Mouse (Mus musculus): ENCODE results near the gene Cd300a. TPM values are rescaled to one million over a fixed set of nuclear protein-coding genes. Genes with fewer than 3 reads are reported as not detected.
"Not testable (repeated sequence)": the region's sequence is repeated elsewhere in the genome, so short reads cannot be mapped to it uniquely, and the experiment has no call there.

The Cd300a gene
- polyA plus RNA-seq, 1 experiment from 2014 or later = 1.7 TPM

DNA sequence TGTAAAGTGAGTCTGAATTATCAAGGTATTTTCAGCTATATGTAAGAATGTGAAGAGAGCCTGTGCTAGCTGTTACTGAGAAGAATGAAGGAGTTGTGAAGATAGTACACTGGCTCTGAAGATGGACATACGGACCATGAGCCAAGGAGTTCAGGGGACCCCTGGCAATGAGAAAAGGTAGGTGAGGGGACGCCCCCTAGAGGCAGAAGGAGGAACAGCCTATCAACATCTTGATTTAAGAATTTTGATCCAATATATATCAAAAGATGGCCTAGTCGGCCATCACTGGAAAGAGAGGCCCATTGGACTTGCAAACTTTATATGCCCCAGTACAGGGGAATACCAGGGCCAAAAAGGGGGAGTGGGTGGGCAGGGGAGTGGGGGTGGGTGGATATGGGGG, 19.7 kb downstream of the Cd300a start:
- H3K4me3 ChIP-seq (replicated peaks; ENCODE audit: low read depth, low read length); H3K36me3 ChIP-seq (ENCODE audit: control insufficient read depth, insufficient read depth, low read length); H3K4me1 ChIP-seq (ENCODE audit: control insufficient read depth, insufficient read depth, low read length); H3K9me3 ChIP-seq (ENCODE audit: control insufficient read depth, low read length); H3K4me2 ChIP-seq (ENCODE audit: low read length); H3K9ac ChIP-seq (replicated peaks; ENCODE audit: low read length); H3K27ac ChIP-seq (replicated peaks; ENCODE audit: low read depth, low read length); H3K27me3 ChIP-seq (ENCODE audit: control insufficient read depth, insufficient read depth, low read length); DNase-seq; ATAC-seq (ENCODE audit: low FRiP score, low TSS enrichment): not testable (repeated sequence)
- WGBS = 41% methylated on average over 3 of the region's 3 CpGs

DNA sequence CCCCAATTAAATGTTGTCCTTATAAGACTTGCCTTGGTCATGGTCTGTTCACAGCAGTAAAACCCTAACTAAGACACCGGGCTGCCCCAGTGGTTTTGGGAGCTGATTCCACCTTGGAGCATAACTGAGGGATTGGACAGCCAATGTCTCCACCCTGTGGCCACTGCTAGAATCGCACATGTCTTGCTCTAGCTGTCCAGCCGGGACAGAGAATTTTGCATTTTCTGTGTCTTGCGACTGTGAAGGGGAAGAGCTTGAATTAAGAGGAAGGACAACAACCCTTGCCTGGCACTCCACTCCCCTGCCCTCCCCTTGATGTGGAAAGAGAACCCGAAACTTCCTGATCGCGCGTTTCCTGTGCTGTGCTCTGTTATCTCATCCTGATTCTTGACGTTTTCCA, 23.0 kb downstream of the Cd300a start:
- WGBS = 18% methylated on average over 9 of the region's 9 CpGs
- Histone ChIP-seq H3K9ac (replicated peaks; ENCODE audit: low read length) (no peak overlapping the region), H3K27ac (replicated peaks; ENCODE audit: low read depth, low read length) (no peak overlapping the region), H3K4me3 (replicated peaks; ENCODE audit: low read depth, low read length) (no peak overlapping the region), H3K27me3 (ENCODE audit: control insufficient read depth, insufficient read depth, low read length) (no peaks in the 10 kb centered on the region), H3K36me3 (ENCODE audit: control insufficient read depth, insufficient read depth, low read length) (no peaks in the 10 kb centered on the region), H3K9me3 (ENCODE audit: control insufficient read depth, low read length) (no peaks in the 10 kb centered on the region), H3K4me1 (ENCODE audit: control insufficient read depth, insufficient read depth, low read length) (no peaks in the 10 kb centered on the region), H3K4me2 (ENCODE audit: low read length) (no peak overlapping the region)
- DNase-seq (peak; percentile 92), ATAC-seq (ENCODE audit: low FRiP score, low TSS enrichment) (no peak; the same call in 1 of the 2 replicates)

DNA sequence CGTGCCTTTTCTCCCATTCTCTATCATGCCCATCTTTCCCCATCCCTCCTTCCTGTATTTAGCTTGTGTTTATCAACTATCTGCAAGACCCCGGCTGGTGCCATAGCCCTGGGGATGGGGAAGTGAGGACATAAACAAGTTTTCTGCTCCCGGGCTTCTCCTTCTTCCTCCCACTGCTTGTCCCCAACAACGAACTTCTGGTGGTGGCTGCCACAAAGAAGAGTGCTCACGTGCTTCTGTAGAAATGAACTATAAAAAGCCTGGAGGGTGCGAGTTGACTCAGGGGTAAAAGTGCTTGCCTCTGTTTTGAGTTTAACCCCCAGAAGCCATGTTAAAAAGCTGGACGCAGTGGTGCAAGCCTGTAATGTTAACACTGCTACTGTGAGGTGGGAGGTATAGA, 25.1 kb downstream of the Cd300a start:
- Histone ChIP-seq H3K4me3 (replicated peaks; ENCODE audit: low read depth, low read length) (no peak overlapping the region), H3K27me3 (ENCODE audit: control insufficient read depth, insufficient read depth, low read length) (no peaks in the 10 kb centered on the region), H3K27ac (replicated peaks; ENCODE audit: low read depth, low read length) (no peak overlapping the region), H3K36me3 (ENCODE audit: control insufficient read depth, insufficient read depth, low read length) (no peaks in the 10 kb centered on the region), H3K4me1 (ENCODE audit: control insufficient read depth, insufficient read depth, low read length) (no peaks in the 10 kb centered on the region), H3K9ac (replicated peaks; ENCODE audit: low read length) (no peak overlapping the region), H3K9me3 (ENCODE audit: control insufficient read depth, low read length) (no peaks in the 10 kb centered on the region), H3K4me2 (ENCODE audit: low read length) (no peak overlapping the region)
- DNase-seq (no peak), ATAC-seq (ENCODE audit: low FRiP score, low TSS enrichment) (no peak)
- 69% methylated on average over 7 of the region's 7 CpGs for WGBS

DNA sequence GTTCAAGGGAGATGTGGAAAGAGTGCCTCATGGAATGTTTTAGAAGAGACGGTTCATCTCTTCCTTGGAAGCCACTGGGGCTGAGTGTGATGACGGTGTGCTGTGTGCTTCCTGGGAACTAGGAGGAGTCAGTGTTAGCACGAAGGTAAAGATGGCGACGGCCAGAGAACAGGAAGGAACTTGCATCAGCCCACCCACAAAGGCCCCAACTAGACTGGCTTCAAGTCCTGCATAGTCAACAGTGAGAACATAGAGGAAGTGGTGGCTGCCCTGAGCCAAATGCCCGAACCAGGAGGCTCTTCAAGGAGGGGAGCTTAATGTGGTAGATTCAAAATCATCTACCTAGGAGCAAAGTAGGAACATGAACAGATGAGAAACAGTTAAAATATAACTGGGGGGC, 27.3 kb downstream of the Cd300a start:
- WGBS = 82% methylated on average over 6 of the region's 6 CpGs
- ATAC-seq (ENCODE audit: low FRiP score, low TSS enrichment) = no peak

DNA sequence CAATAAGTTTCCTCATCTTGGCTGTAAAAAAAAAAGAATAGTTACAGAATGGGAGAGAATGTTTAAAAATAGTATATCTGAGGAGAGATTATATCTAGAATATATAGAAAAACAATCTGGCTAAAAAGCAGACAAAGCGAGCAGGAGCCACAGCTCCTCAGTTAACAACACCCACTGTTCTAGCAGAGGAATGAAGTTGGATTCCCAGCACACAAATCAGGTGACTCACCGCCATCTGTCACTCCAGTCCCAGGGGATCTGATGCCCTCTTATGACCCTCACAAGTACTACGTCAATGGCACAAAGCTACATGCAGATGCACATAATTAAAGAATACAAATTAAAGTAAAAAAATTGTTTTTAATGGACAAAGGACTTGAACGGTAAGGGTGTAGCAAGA, 32.6 kb downstream of the Cd300a start:
- ATAC-seq (ENCODE audit: low FRiP score, low TSS enrichment) = no peak
- WGBS = 71% methylated on average over 4 of the region's 4 CpGs

More for the DNA sequence above, 27.3 kb downstream of the Cd300a start:
- no peaks in the 10 kb centered on the region for H3K27me3 ChIP-seq (ENCODE audit: control insufficient read depth, insufficient read depth, low read length)
- H3K9ac ChIP-seq (replicated peaks; ENCODE audit: low read length) = no peak overlapping the region
- no peak for DNase-seq
- no peak overlapping the region for H3K27ac ChIP-seq (replicated peaks; ENCODE audit: low read depth, low read length)
- H3K36me3 ChIP-seq (ENCODE audit: control insufficient read depth, insufficient read depth, low read length) = no peaks in the 10 kb centered on the region
- H3K4me2 ChIP-seq (ENCODE audit: low read length) = no peak overlapping the region
- no peak overlapping the region for H3K4me3 ChIP-seq (replicated peaks; ENCODE audit: low read depth, low read length)
- H3K9me3 ChIP-seq (ENCODE audit: control insufficient read depth, low read length) = no peaks in the 10 kb centered on the region
- no peaks in the 10 kb centered on the region for H3K4me1 ChIP-seq (ENCODE audit: control insufficient read depth, insufficient read depth, low read length)

DNA sequence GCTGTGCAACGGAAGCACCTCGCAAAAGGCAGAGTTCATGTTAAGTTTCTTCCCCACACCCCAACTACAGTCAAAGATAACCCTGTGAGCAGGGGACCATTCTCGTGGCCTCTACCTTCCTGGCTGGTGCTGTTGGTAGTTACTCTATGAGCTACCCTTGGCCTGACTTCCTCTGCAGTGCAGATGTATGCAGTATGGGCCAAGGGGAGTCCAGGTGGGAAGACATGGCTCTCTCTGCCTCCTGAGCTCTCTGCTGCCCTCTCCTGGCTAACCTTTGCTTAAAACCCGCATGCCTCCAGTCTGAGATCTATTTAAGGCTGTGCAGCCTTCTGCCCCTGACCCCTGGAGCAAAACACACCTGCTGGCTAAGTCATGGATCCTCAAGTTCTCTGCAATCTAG, 34.1 kb downstream of the Cd300a start:
- DNase-seq (peak; percentile 8), ATAC-seq (ENCODE audit: low FRiP score, low TSS enrichment) (no peak)
- Histone ChIP-seq H3K27ac (replicated peaks; ENCODE audit: low read depth, low read length) (no peak overlapping the region), H3K27me3 (ENCODE audit: control insufficient read depth, insufficient read depth, low read length) (no peaks in the 10 kb centered on the region), H3K4me2 (ENCODE audit: low read length) (no peak overlapping the region), H3K4me1 (ENCODE audit: control insufficient read depth, insufficient read depth, low read length) (no peaks in the 10 kb centered on the region), H3K4me3 (replicated peaks; ENCODE audit: low read depth, low read length) (no peak overlapping the region), H3K9ac (replicated peaks; ENCODE audit: low read length) (no peak overlapping the region), H3K9me3 (ENCODE audit: control insufficient read depth, low read length) (no peaks in the 10 kb centered on the region), H3K36me3 (ENCODE audit: control insufficient read depth, insufficient read depth, low read length) (no peaks in the 10 kb centered on the region)
- 73% methylated on average over 4 of the region's 4 CpGs for WGBS

More for the DNA sequence above, 32.6 kb downstream of the Cd300a start:
- H3K9ac ChIP-seq (replicated peaks; ENCODE audit: low read length) = no peak overlapping the region
- H3K4me3 ChIP-seq (replicated peaks; ENCODE audit: low read depth, low read length) = no peak overlapping the region
- no peak overlapping the region for H3K4me2 ChIP-seq (ENCODE audit: low read length)
- H3K27me3 ChIP-seq (ENCODE audit: control insufficient read depth, insufficient read depth, low read length) = no peaks in the 10 kb centered on the region
- no peaks in the 10 kb centered on the region for H3K36me3 ChIP-seq (ENCODE audit: control insufficient read depth, insufficient read depth, low read length)
- H3K27ac ChIP-seq (replicated peaks; ENCODE audit: low read depth, low read length) = no peak overlapping the region
- no peaks in the 10 kb centered on the region for H3K9me3 ChIP-seq (ENCODE audit: control insufficient read depth, low read length)
- DNase-seq = no peak
- H3K4me1 ChIP-seq (ENCODE audit: control insufficient read depth, insufficient read depth, low read length) = no peaks in the 10 kb centered on the region

DNA sequence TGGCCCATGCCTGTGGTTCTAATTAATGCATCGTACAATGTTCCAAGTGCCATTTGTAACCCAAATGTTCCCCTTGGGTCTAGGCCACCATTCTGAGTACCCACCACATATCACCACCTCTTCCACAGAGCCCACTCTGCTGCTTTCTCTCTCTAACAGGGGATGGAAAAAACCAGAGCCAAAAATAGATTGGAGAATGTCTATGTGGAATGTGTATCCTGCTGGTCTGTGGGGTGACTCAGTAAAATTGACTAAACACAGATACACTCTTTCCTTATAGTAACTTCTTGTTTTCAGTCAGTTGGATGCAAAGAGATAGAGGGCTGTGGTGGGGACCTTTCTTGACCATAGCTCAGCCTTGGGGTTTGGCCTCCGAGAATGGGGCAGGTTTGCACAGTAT, 39.7 kb downstream of the Cd300a start:
- no peak for DNase-seq
- Histone ChIP-seq H3K27ac (replicated peaks; ENCODE audit: low read depth, low read length) (no peak overlapping the region), H3K4me1 (ENCODE audit: control insufficient read depth, insufficient read depth, low read length) (no peaks in the 10 kb centered on the region), H3K9ac (replicated peaks; ENCODE audit: low read length) (no peak overlapping the region), H3K27me3 (ENCODE audit: control insufficient read depth, insufficient read depth, low read length) (no peaks in the 10 kb centered on the region), H3K4me3 (replicated peaks; ENCODE audit: low read depth, low read length) (no peak overlapping the region), H3K36me3 (ENCODE audit: control insufficient read depth, insufficient read depth, low read length) (no peaks in the 10 kb centered on the region), H3K4me2 (ENCODE audit: low read length) (no peak overlapping the region), H3K9me3 (ENCODE audit: control insufficient read depth, low read length) (no peaks in the 10 kb centered on the region)
- WGBS = 92% methylated on average over 2 of the region's 2 CpGs
- no peak for ATAC-seq (ENCODE audit: low FRiP score, low TSS enrichment)

DNA sequence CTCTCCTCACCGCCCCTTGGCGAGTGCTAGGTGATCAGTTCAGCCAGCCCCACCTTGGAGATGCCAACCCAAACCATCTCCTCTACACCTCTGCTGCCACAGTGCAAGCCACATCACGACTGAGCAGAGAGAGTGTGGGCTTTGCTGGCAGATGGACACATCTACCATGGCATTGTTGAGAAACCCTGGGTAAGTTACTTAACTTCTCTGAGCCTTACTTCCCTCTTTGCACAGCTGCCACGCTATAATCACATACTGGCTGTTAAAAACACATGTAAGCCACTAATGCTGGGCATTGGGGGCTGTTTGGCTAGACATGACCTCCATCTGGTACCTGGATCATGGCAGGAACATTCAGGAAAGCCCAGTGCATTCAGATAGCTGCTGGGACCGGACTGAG, 41.2 kb downstream of the Cd300a start:
- Histone ChIP-seq H3K4me3 (replicated peaks; ENCODE audit: low read depth, low read length) (no peak overlapping the region), H3K4me1 (ENCODE audit: control insufficient read depth, insufficient read depth, low read length) (no peaks in the 10 kb centered on the region), H3K27me3 (ENCODE audit: control insufficient read depth, insufficient read depth, low read length) (no peaks in the 10 kb centered on the region), H3K27ac (replicated peaks; ENCODE audit: low read depth, low read length) (no peak overlapping the region), H3K4me2 (ENCODE audit: low read length) (no peak overlapping the region), H3K36me3 (ENCODE audit: control insufficient read depth, insufficient read depth, low read length) (no peaks in the 10 kb centered on the region), H3K9ac (replicated peaks; ENCODE audit: low read length) (no peak overlapping the region), H3K9me3 (ENCODE audit: control insufficient read depth, low read length) (no peaks in the 10 kb centered on the region)
- WGBS = 80% methylated on average over 5 of the region's 5 CpGs
- DNase-seq (no peak), ATAC-seq (ENCODE audit: low FRiP score, low TSS enrichment) (no peak)

DNA sequence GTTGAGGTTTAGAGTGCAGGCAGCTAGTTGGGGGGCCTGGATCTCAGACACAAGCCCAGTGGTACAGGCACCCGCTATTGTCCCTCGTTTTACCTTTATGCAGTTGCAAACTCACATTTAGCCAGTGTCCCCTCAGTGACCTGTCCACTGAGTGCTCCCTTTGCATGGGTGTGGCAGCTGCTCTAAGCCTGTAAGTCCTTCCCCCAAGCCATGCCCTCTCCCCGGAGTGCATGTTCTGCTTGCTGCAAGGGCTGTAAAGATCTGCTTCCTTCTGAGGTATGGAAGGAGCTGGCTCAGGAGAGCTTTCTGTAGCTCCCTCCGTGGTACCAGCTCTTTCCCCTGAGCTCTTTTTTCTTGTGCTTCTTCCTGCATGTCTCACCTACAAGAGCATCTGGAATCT, 43.8 kb downstream of the Cd300a start:
- no peak overlapping the region for H3K27ac ChIP-seq (replicated peaks; ENCODE audit: low read depth, low read length)
- no peak for ATAC-seq (ENCODE audit: low FRiP score, low TSS enrichment)
- H3K9me3 ChIP-seq (ENCODE audit: control insufficient read depth, low read length) = no peaks in the 10 kb centered on the region
- H3K4me1 ChIP-seq (ENCODE audit: control insufficient read depth, insufficient read depth, low read length) = no peaks in the 10 kb centered on the region
- no peak overlapping the region for H3K9ac ChIP-seq (replicated peaks; ENCODE audit: low read length)
- no peak overlapping the region for H3K4me2 ChIP-seq (ENCODE audit: low read length)
- H3K27me3 ChIP-seq (ENCODE audit: control insufficient read depth, insufficient read depth, low read length) = no peaks in the 10 kb centered on the region
- H3K4me3 ChIP-seq (replicated peaks; ENCODE audit: low read depth, low read length) = no peak overlapping the region
- H3K36me3 ChIP-seq (ENCODE audit: control insufficient read depth, insufficient read depth, low read length) = no peaks in the 10 kb centered on the region
- whole genome bisulfite sequencing = 84% methylated on average over 4 of the region's 4 CpGs
- DNase-seq = no peak

Measured in midbrain, embryonic 14.5 days (tissue).